Mouse (Mus musculus): ENCODE measurements around the gene Gm36079.
"Not testable (repeated sequence)": the region's sequence is repeated elsewhere in the genome, so short reads cannot be mapped to it uniquely, and the experiment has no call there.

Gm36079 gene

DNA sequence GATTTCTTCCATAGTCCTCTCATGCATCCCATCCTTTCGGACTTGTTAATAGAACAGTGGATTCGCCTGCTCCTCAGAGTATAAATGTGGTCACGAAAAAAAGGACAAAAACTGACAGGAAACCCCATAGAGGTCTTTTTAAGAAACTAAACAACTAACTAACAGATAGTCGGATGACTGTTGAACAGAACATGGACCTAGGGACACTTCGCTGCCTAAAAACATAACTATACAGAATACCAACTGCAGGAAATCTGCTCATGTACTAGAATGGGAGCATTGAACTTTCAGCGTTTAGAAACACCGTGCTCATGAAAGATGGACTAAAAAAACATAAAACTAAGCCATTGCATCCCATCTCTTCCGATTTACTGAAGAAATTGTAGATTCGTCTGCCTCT, 2.2 kb downstream of the Gm36079 start:
- not testable (repeated sequence) for ATAC-seq (ENCODE audit: insufficient number of reproducible peaks, low FRiP score, low TSS enrichment)

DNA sequence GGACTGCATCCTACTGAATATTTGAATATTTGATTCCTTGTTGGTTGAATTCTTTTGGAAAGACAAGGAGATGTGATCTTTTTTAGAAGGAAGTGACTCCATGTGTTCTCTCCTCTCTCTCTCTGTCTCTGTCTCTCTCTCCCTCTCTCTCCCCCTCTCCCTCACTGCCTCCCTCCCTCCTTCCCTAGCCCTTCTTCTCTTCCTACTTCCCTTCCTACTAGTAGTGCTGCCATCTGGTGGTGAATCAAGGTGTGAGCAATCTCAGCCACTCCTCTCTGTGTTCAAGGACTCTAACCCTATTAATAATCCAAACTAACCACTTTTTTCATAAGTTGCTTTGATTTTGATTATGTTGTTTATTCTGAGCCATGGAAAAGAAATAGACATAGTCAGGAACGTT, 5.3 kb downstream of the Gm36079 start:
- not testable (repeated sequence) for ATAC-seq (ENCODE audit: insufficient number of reproducible peaks, low FRiP score, low TSS enrichment)

DNA sequence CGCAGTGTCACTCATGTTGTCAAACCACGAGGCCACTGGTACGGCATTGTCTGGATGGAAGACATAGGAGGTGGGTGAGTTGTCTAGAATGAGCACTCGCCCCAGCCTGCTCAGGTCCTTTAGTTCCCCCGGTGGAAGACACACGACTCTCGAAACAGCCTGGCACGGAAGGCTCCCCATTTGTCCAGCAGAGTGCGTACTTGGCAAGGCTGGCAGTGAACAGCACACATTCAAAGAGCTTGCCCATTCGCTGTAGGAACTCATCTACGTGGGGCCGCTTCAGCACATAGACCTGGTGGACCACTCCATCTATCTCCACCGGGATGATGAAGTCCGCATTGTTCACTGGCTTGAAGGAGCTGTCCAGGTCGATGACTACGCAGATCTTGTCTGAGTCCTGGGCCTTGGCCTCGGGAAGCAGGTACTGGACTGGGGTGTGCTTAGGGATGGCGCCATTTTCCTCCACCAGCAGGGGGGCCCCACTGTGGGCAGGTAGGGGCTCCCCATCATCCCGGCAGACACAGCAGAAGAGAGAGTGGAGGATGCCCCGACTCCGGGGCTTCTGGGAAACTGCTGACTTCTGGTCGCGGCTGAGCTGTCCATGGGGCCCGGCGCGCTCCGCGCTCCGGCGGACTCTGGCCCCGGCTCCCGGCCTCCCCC, 11.3 kb downstream of the Gm36079 start:
- not testable (repeated sequence) for ATAC-seq (ENCODE audit: insufficient number of reproducible peaks, low FRiP score, low TSS enrichment)

DNA sequence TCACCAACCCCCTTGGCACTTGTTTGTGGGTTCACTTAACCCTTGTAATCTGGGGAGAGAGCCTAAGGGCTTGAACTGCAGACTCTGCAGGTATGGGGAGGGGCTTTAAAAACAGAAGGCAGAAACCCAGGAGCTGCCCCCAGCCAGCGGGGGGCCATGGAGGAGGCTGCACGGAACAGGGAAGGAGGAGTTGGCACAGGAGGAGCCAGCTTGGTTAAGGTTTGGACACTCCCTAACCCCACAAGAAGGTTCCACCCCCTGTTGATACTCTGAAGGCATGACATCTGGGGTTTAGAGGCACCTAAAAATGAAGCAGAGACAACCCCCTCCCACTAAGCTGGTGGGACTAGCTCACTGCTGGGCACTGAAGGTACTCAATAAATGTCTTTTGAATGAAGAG, 12.8 kb downstream of the Gm36079 start:
- ATAC-seq (ENCODE audit: insufficient number of reproducible peaks, low FRiP score, low TSS enrichment): not testable (repeated sequence)

DNA sequence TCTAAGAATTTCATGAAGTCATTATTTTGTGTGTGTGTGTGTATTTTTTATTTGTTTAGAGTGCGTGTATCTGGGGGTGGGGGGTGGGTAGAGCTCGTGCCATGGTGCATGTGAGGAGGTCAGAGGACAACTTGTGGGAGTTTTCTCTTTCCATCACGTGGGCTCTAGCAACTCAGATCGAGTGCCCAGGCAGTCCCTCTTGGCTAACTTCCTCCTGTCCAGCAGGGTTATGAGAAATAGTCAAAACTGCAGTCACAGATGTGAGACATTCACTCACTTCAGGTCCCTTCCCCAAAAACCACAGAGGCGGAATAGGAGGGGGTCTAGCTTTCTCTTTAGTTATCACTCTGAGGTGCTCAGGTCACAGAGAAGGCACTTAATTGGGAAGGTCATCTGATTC, 13.3 kb downstream of the Gm36079 start:
- ATAC-seq (ENCODE audit: insufficient number of reproducible peaks, low FRiP score, low TSS enrichment): not testable (repeated sequence)

DNA sequence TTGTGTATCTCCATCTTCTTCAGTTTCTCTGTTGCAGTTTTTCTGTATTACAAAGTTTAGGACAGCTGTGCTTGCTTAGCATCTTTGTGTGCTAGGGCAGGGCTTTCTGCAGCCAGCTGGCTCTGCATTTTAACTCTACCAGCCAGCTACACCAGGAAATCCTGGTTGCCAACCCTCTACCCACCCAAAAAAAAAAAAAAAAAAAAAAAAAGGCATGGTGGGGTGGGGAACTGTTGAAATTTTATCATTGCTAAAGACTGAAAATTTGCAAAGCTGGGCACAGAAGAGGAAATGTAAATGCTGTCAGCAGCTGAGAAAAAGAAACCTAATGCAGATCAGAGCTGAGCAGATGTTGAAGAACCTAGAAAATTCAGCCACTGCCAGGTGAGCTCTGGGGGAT, 16.7 kb downstream of the Gm36079 start:
- ATAC-seq (ENCODE audit: insufficient number of reproducible peaks, low FRiP score, low TSS enrichment): not testable (repeated sequence)

DNA sequence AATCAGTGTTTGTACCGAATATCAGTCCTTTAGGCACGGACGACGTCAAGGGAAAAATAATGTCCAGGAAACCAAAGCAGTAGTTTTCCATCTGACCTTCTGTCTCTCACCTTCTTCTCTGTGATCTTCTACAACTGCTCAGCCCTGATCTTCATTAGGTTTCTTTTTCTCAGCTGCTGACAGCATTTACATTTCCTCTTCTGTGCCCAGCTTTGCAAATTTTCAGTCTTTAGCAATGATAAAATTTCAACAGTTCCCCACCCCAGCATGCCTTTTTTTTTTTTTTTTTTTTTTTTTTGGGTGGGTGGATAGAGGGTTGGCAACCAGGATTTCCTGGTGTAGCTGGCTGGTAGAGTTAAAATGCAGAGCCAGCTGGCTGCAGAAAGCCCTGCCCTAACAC, 27.6 kb downstream of the Gm36079 start:
- ATAC-seq (ENCODE audit: insufficient number of reproducible peaks, low FRiP score, low TSS enrichment): not testable (repeated sequence)

DNA sequence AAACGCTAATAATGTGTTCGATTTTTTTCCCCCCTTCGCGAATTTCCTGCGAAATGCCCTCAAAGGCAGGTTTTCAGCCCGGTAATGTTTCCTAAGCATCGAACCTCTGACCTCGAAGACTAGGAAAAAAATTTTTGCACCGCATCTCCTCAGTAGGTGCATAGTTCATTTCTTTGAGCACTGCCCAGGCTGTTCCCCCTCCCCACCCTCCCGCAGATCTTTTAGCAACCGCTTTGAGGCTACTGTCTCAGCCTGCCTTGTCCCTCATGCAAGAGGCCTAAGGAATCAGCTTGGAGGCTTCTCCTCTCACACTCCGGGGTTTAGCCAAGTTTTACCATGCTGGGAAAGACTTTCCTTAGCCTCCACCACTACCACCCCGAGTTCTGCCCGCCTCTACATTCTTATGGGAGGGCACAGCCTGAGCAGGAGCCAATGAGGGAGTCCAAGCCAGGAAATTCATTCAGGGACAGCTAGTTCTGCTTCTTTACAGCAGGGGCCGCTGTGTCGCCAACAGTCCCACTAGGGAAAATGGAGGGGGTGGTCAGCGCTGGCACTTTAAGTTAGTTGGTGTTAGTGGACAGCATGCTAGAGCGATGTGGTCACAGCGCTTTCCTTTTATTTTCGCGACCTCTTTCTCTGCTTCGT, 28.2 kb downstream of the Gm36079 start:
- not testable (repeated sequence) for ATAC-seq (ENCODE audit: insufficient number of reproducible peaks, low FRiP score, low TSS enrichment)

DNA sequence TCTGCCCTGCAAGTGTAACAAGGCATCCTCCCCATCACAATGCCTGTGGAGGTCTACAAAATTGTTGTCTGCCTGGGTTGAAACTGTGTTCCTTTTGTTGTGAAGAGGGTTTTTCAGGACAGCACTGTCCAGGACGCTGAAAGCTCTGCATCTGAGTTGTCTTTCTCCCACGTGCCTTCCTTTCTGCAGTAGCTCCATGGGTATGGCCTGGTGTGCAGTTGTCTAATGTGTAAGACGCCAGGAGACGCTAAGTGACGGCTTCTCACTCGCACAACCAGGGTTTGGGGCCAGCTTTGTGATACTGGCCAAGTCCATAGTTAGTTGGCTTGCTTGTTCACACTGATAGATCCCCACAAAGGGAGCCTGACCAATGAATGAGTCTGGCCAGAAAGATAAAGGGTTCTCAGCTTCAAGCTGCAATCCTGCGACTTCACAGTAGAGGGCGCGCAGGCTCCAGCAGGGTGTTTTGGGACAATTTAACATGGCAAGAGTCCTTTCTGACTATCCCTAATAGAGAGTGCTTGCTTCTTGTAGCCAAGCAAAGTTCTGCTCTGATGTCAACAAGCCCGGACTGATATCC, 34.8 kb downstream of the Gm36079 start:
- ATAC-seq (ENCODE audit: insufficient number of reproducible peaks, low FRiP score, low TSS enrichment): not testable (repeated sequence)

DNA sequence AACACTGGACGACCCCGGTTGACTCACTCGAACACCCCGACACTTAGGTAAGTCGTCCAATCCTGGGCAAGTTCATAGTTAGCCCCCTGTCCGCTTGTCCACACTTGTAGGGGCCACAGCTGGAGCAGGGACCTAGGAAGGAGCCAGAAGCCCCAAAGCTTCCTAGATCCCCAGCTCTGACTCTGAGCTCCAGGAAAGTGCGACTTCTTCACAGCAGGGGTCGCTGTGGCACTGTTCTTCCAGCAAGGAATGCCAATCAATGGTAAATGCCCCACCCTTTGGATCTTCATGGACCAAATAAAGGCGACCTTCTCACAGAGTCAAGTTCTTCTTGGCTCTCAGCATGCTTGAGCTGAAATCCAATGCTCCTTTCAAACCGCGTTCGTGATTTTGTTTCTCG, 35.5 kb downstream of the Gm36079 start:
- not testable (repeated sequence) for ATAC-seq (ENCODE audit: insufficient number of reproducible peaks, low FRiP score, low TSS enrichment)
